Mouse (Mus musculus) urinary bladder, adult 2 months (tissue): ENCODE measurements around the gene Cd55b. TPM values are rescaled to one million over a fixed set of nuclear protein-coding genes. Genes with fewer than 3 reads are reported as not detected.

Experiments
- polyA plus RNA-seq: library from polyadenylated mRNA; depleted of rRNA; stranded (reverse); fragments of >200 nt; gene quantifications from 2 replicates; pipeline ENCODE4 v1.2.3, GENCODE M21; 2012; rRNA removed

Gene Cd55b
- polyA plus RNA-seq, 1 experiment = not detected

Other genes with a start within 250 kb of the Cd55b start
- gene Cd55, start 39.7 kb upstream of the Cd55b start, polyA plus RNA-seq = 87.1 and 105 TPM in 2 replicates
- 0.88 and 1.3 TPM in 2 replicates for gene Zp3r, start 206.6 kb upstream of the Cd55b start, polyA plus RNA-seq
- not detected in 2 replicates for gene C4bp, start 238.6 kb upstream of the Cd55b start, polyA plus RNA-seq